Mouse (Mus musculus): ENCODE measurements around the gene Dmrt2.

DNA sequence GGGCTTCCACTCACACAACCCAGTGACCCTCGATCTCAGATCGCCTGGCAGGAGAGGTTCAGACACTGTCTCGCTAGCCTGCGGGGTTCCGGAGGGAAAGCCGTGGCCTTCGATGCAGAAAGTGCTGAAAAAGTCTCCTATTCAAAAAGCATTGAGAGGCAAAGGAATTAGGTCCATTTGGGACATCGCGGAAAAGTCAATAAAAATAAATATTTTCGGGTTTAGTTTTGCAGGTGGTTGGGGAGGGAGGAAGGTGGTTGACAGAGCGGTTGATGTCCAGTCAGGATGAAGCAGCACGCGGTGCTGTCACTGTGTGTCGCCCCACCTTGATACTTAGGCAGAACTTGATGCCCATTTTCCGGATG, 1.8 kb downstream of the Dmrt2 start:
- TF ChIP-seq CTCF (IDR thresholded peaks at IDR 0.05) (no peak), EP300 (IDR thresholded peaks at IDR 0.05) (no peak)
